Mouse (Mus musculus): ENCODE data around the gene Bptf.
"Not testable (repeated sequence)": the region's sequence is repeated elsewhere in the genome, so short reads cannot be mapped to it uniquely, and the experiment has no call there.

Gene Bptf

GRCm38 (mm10) chr11:107131749-107132421, at the start of gene Bptf:
TSS of gene Bptf (minus strand) at chr11:107132127.
- DNase-seq: peak; percentile 93

- DNase-seq: no peak
Observed at GRCm38 (mm10) chr11:107161215-107161614, 29.3 kb upstream of the Bptf start.

DNA sequence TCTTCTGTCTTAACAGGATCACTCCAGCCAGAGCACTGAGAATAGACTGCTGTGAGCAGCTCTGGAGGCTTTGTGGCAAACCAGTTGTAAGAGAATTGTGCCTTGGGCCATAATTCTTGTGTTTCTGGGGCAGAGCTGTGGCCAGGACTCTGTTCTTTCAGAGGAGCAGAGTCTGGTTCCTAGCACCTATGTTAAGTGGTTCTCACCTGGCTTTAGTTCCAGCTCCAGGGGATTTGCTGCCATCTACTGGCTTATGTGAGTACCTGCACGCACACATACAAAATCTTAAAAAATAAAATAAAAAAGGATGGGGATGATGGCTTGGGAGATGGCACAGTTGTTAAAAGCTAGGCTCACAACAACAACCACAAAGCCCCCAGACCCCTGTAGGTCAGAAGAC, 27.1 kb upstream of the Bptf start:
- DNase-seq: peak; percentile 19

GRCm38 (mm10) chr11:107156977-107157642, 25.2 kb upstream of the Bptf start:
- DNase-seq: no peak

GRCm38 (mm10) chr11:107155292-107155691, 23.4 kb upstream of the Bptf start:
- no peak for DNase-seq

- DNase-seq: no peak
Observed at GRCm38 (mm10) chr11:107154431-107154830, 22.5 kb upstream of the Bptf start.

DNA sequence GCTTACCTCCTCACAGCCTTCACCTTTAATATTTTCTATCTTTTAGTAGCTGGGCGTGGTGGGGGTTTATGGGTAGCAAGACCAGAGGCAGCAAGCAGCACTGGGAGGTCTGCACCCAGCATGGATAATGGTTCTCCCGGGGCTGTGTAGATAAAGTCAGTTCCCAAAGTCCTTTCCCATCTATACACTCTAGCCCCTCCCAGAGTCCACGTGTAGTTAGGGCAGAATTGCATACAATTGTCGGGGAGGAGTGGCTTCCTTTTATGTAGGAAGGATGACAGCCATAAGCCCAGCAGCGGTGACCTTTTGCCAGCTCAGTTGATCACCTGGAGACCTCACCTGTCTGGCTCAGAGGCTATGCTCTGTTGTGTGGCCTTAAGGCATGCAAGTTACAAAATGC, 21.7 kb upstream of the Bptf start:
- DNase-seq: no peak

DNA sequence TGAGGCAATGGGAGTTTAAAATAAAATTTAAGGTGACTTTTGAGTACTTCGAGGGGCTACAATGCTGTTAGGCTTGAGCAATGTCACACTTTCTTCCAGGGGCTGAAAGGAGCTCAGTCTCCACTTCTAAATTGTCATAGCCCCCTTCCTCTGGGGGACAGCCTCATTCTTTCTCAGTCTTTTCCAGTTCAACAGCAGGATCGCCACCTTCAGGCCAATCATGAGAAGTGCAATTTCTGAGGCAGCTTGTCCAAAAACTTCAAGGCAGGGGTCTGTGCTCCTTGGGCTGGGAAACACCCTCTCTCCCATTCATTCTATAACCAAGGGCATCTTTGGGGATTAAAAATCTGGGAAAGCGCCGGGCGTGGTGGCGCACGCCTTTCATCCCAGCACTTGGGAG, 19.9 kb upstream of the Bptf start:
- peak; percentile 47 for DNase-seq

- DNase-seq: not testable (repeated sequence)
Observed at GRCm38 (mm10) chr11:107143956-107144355, 12.0 kb upstream of the Bptf start.

GRCm38 (mm10) chr11:107142382-107142781, 10.5 kb upstream of the Bptf start:
- no peak for DNase-seq

GRCm38 (mm10) chr11:107140756-107141155, 8.8 kb upstream of the Bptf start:
- DNase-seq: peak; percentile 72

- peak; percentile 63 for DNase-seq
Observed at GRCm38 (mm10) chr11:107138633-107139032, 6.7 kb upstream of the Bptf start.

- DNase-seq: no peak
Observed at GRCm38 (mm10) chr11:107137593-107137992, 5.7 kb upstream of the Bptf start.

DNA sequence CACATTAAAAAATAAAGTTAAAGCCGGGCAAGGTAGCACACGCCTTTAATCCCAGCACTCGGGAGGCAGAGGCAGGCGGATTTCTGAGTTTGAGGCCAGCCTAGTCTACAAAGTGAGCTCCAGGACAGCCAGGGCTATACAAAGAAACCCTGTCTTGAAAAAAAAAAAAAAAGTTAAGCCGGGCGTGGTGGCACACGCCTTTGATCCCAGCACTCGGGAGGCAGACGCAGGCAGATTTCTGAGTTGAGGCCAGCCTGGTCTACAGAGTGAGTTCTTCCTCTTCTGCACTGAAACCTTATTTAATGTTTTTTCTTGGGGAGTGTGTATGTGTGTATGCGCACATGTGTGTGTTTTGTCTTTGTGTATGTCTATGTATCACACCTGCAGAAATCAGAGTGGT, 4.5 kb upstream of the Bptf start:
- not testable (repeated sequence) for DNase-seq

DNA sequence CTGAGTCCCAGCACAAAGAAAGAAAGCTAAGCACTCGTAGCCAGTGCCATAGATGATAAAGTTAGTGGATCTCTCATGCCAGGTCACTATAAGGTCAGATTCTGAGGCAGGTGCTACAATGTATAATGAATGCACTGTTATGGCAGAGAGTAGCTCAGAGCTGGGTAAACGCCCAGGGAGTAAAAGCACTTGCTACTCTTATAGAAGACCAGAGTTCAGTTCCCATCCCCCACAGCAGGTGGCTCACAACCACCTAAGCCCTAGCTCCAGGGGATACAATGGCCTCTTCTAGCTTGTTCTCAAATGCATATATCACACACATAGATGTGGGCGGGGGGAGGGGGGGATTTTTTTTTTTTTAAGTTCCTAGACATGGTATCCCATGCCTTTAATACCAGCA, 3.8 kb upstream of the Bptf start:
- peak; percentile 65 for DNase-seq

GRCm38 (mm10) chr11:107132426-107132825, 499 bp upstream of the Bptf start:
- no peak for DNase-seq

DNA sequence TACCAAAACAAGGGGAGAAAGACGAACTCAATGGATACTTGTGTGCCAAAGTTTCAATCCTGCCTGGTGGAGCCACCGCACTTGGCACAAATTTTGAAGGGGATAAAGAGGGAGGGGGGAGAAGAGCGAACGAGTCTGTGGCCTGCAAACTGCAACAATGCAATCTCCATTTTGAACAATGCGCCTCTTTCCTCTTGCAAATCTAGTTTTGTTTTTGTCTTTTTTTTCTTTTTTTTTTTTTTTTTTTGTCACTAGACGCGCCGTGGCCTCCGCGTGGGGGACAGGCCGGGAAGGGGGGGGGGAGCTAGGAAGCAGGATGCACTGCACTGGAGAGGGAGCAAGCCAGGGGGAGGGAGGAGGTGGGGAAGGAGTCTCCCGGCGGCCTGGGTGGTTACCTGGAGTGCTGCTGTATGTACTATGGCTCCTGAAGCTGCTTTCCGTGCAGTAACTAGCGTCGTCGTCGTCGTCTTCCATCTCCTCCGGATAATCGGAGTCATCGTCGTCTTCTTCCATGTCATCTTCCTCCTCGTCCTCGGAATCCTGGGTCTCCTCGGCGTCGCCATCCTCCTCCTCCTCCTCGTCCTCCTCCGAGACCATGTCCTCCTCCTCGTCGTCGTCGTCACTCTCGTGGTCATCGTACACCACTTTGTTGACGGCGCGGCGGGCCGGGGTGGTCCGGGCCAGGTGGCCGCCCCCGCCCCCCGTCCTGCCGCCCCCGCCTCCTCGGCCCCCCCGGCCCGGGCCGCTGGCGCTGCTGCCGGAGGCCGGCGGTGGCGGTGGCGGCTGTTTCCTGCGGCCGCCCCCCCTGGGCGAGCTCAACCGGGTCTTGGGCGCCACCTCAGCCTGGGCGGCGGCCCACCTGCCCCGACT, 813 bp downstream of the Bptf start:
- DNase-seq: peak; percentile 76

GRCm38 (mm10) chr11:107130221-107130788, 1.6 kb downstream of the Bptf start:
- peak; percentile 37 for DNase-seq

- no peak for DNase-seq
Observed at GRCm38 (mm10) chr11:107129641-107130040, 2.3 kb downstream of the Bptf start.

- not testable (repeated sequence) for DNase-seq
Observed at GRCm38 (mm10) chr11:107126716-107127115, 5.2 kb downstream of the Bptf start.

DNA sequence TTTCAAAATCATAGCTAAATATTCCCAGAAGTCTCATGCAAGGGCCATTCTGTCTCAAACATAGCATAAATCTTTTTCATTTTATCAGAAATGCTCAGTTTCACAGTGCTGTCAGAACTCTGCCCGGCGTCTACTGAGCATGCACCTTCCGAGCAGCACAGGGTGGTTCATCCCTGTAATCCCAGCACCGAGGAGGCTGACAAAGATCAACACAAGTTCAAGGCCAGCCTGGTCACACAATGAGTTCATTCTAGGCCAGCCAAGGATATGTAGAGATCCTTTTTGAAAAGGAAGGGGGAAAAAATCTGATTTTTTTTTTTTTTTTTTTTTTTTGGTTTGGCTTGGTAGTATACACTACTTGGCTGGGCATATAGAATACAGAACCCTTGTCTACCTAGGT, 6.9 kb downstream of the Bptf start:
- DNase-seq: no peak

- no peak for DNase-seq
Observed at GRCm38 (mm10) chr11:107124327-107124731, 7.6 kb downstream of the Bptf start.

DNA sequence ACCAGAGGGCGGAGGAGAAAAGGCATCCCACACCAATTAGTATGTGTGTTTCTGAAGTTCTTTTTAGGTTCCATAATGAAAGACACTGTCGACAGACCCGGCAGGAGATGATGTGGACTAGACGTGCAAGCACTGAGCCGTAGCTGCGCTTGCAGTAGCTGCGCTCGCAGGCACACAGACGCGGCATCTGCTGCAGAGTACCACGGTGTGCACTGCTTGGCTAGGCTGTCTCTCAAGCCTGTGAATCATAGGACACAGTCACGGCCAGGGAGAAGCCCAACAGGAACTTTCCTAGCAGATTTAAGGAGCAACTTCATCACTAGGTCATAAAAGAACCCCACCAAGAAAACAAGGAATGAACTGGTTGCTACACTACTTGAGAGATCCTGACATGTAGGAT, 14.1 kb downstream of the Bptf start:
- no peak for DNase-seq

Data from thymus, postnatal 14 days (tissue).